Mouse (Mus musculus) right cerebral cortex, postnatal 14 days (tissue): ENCODE results near the gene Vgll4.

Experiments
- DNase-seq: peaks from one replicate; pipeline ENCODE4 v3.0.0; 2022

Vgll4 gene

GRCm38 (mm10) chr6:114833791-114834346 is 135.9 kb downstream of the Vgll4 start:
- DNase-seq: no peak

DNA sequence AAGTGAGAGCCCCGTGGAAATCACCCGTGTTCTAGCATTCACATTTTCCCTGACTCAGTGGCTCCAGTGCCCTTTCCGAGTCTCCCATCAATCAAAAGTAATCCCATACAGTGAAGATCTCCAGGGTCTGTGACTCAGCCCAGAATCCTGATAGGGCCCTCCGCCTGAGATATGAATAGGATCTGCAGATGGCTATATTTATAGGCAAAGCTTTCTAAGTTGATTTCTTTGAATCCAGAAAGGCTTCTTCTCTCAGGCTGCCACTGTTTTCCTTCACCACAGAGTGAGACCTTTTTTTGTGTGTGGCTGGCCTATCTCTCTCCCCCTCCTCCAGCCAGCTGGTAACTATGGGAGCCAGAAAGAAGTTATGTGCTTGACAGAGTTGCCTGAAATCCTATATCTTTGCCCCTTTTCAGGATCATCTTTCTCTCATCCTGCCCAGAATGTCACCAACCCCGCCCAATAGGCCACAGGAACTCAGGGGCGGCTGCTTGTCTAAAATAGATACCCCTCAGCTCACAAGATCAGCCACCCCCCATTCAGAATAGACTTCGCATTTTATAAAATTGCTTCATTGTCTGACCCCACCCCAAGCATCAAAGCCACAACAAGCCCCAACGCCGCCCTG is 136.6 kb downstream of the Vgll4 start:
- no peak for DNase-seq

- DNase-seq: no peak
Observed at GRCm38 (mm10) chr6:114831807-114832206, 138.0 kb downstream of the Vgll4 start.

DNA sequence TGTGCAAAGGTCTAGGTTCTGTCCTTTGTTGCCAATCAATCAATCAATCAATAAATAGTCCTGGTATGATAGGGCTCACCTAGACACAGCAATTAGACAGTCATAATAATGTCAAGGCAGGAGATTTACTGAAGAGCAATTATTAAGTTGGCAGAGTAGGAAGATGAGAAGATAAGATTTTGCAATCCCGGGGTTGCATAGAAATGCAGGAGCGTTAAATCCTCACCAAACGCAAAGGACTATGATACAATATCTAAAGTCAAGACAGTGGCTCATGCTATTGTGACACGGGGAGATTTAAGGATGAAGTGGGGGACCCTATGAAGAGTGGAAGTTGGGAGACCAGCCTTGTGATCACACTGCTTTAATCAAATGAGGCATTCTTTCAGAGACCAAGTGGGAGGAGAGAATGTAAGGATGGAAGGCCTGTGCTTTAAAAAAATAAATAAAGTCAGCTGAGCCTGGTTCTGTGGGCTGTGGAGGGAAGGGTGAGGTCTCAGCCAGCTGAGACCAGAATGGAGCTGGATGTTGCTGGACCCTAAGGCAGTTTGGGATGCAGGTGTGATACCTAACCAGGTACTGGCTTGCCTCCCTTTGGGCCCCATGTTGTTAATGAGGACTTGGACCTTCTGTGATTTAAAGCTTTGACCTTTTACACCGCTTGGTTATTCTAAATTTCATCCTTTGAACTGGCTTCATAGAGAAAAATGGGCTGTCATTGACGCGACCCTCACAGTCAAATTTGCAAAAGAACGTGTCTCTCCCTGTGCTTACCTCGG is 139.9 kb downstream of the Vgll4 start:
- DNase-seq: no peak

DNA sequence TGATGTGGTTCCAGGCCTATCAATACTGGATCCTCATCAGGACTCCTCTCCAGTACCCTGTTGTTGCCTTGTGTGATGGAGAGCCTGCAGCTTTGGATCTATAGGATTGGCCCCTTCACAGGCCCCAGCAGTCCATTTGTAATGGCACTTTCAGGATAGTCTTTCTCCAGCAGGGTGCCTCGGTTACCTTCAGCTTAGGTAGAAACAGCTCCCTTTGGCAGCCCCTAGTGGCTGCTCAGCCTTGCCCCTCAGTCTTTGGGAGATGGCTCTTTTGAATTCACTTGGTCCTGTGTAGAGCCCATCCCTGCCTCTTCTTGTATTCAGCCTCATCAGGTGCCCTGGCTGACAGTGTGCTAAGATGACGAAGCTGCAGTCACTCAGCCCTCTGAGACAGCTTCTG is 142.9 kb downstream of the Vgll4 start:
- no peak for DNase-seq

DNA sequence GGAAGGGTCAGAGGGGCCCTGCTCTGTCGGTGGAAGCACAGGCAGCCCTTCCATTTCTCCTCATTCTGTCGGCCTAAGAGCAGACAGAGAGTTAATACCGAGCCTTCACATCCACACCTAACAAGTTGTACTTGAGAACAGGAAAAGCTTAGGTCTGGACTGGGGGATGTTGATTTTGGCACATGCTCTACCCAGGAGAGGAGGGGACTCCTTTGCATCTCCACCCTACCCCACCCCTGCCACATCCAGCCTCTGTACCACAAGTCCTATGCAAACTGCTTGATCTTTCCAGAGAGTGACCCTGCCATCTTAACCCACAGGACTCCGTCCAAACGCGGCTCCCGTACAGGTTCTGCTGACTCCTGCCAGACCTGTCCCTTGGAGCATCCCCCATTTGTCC is 148.1 kb downstream of the Vgll4 start:
- DNase-seq: no peak

GRCm38 (mm10) chr6:114819971-114820481 is 149.8 kb downstream of the Vgll4 start:
- DNase-seq: no peak

DNA sequence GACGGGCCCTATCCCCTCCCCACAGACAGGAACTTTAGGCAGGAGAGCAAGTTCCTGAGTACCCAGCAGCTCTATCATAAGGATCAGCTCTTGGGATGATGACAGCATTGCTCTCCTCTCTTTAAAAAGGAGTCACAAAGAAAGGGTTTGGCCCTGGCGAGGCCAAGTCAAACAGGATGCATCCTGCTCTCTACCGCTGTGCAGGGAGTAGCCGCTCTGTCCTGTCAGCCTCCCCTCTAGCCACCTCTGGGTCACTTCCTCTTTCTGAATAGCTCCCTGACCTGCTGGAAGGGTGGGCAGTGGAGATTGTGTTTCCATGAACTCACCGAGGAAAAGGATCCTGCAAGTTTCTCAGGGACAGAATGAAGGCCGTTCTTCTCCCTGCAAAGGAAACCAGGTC is 151.3 kb downstream of the Vgll4 start:
- DNase-seq: no peak

DNA sequence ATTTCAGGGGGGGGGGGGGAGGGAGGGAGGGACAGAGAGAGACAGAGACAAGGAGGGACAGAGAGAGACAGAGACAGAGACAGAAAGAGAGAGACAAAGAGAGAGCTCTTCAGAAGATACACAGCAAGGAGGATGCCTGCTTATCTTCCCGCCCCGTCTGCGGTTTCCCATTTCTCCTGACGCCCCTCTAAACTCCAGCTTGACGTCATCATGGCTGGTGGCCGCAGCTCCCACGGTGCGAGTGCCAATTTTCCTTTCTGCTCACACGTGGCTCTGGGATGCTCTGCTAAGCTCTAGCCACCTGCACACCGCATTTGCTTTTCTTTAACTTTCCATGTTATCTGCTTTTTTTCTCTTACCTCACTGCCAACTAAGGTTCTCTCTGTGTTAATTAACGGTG is 151.8 kb downstream of the Vgll4 start:
- no peak for DNase-seq

- DNase-seq: peak; percentile 52
Observed at GRCm38 (mm10) chr6:114814882-114815650, 154.7 kb downstream of the Vgll4 start.

- DNase-seq: no peak
Observed at GRCm38 (mm10) chr6:114814199-114814881, 155.5 kb downstream of the Vgll4 start.

GRCm38 (mm10) chr6:114812779-114813178 is 157.0 kb downstream of the Vgll4 start:
- no peak for DNase-seq

GRCm38 (mm10) chr6:114812322-114812721 is 157.5 kb downstream of the Vgll4 start:
- no peak for DNase-seq
